In genomic region chr1:193200640-193201382, GRCm38 (mm10) we compare ENCODE assay signal across 10 mouse cellular contexts. TPM values are rescaled to one million over a fixed set of nuclear protein-coding genes. Genes with fewer than 3 reads are reported as not detected.
A peak's percentile ranks its signal among the peaks of the same experiment; 100 is the strongest.
DNase-seq lines count a peak whose midpoint lies in the region; ATAC-seq lines count a peak whose summit lies in the region.
"Had no signal": no experiment of that assay in that cellular context is flagged by ENCODE, and none has a peak within 500 bp of the region (broad histone marks: within the 10 kb centered on the region; RNA-seq: fewer than 3 reads in every experiment).

No protein-coding gene starts in this region.

- no peak overlapping the region for H3K27ac ChIP-seq in midbrain, embryonic 11.5 days (ENCODE audit: low read depth, low read length)
- H3K27ac ChIP-seq in midbrain, embryonic 10.5 days (replicated peaks), result no peak overlapping the region
- H3K27ac ChIP-seq: embryonic facial prominence, embryonic 12.5 days had no signal

- H3K36me3 ChIP-seq in midbrain, embryonic 11.5 days (ENCODE audit: control insufficient read depth, insufficient read depth, low read length), result no peaks in the 10 kb centered on the region
- no peaks in the 10 kb centered on the region for H3K36me3 ChIP-seq in midbrain, embryonic 10.5 days
- H3K36me3 ChIP-seq: embryonic facial prominence, embryonic 12.5 days had no signal

- H3K9me3 ChIP-seq in midbrain, embryonic 11.5 days (ENCODE audit: control insufficient read depth, low read length), result no peaks in the 10 kb centered on the region
- H3K9me3 ChIP-seq in midbrain, embryonic 10.5 days (replicated peaks), result no peaks in the 10 kb centered on the region
- H3K9me3 ChIP-seq: embryonic facial prominence, embryonic 12.5 days had no signal

- no peaks in the 10 kb centered on the region for H3K4me1 ChIP-seq in midbrain, embryonic 11.5 days (ENCODE audit: control insufficient read depth, insufficient read depth, low read length)
- H3K4me1 ChIP-seq in midbrain, embryonic 10.5 days, result no peaks in the 10 kb centered on the region
- H3K4me1 ChIP-seq: embryonic facial prominence, embryonic 12.5 days had no signal

- 80% methylated on average over 8 of the region's 8 CpGs for WGBS in midbrain, embryonic 11.5 days
- WGBS in midbrain, embryonic 10.5 days, result 88% methylated on average over 8 of the region's 8 CpGs

- H3K27me3 ChIP-seq in midbrain, embryonic 11.5 days (ENCODE audit: control insufficient read depth, insufficient read depth, low read length), result no peaks in the 10 kb centered on the region
- H3K27me3 ChIP-seq in midbrain, embryonic 10.5 days (ENCODE audit: low read depth, poor library complexity, severe bottlenecking), result no peaks in the 10 kb centered on the region
- H3K27me3 ChIP-seq: embryonic facial prominence, embryonic 12.5 days had no signal

- ATAC-seq in midbrain, embryonic 11.5 days (ENCODE audit: low FRiP score), result no peak
- peak; percentile 44 for ATAC-seq in inflammation-experienced regulatory T-cells, adult 6 months
- 0 out of 2 replicates have a peak, but pooled peaks have one; percentile 15 for ATAC-seq in megakaryocyte-erythroid progenitor cell, adult 5-6 weeks (replicated peaks; ENCODE audit: low FRiP score, low TSS enrichment, poor library complexity, severe bottlenecking)

- no peak overlapping the region for H3K9ac ChIP-seq in midbrain, embryonic 11.5 days (ENCODE audit: low read length)
- H3K9ac ChIP-seq: embryonic facial prominence, embryonic 12.5 days had no signal

- no peak overlapping the region for H3K4me2 ChIP-seq in midbrain, embryonic 11.5 days
- H3K4me2 ChIP-seq: embryonic facial prominence, embryonic 12.5 days had no signal

- peak; percentile 53 for DNase-seq in midbrain, embryonic 11.5 days (ENCODE audit: low spot score, missing footprints)
- no peak for DNase-seq in midbrain, embryonic 10.5 days (ENCODE audit: low spot score)
- DNase-seq in thymus, postnatal 4 days, result peak; percentile 71
- DNase-seq in embryo, embryonic 11 days, result no peak
- no peak for DNase-seq in adrenal gland, postnatal 4 days (ENCODE audit: low spot score in 2 of 2)
- no peak for DNase-seq in layer of hippocampus, postnatal 36 days
- DNase-seq: cerebellum, adult 18-20 months had no signal

- no peak overlapping the region for H3K4me3 ChIP-seq in midbrain, embryonic 11.5 days (ENCODE audit: low read depth, low read length)
- no peak overlapping the region for H3K4me3 ChIP-seq in midbrain, embryonic 10.5 days
- H3K4me3 ChIP-seq: embryonic facial prominence, embryonic 12.5 days had no signal

RNA-seq across cellular contexts. Expression of gene Traf3ip3, which starts 0.7 kb away (rescaled TPM):
- polyA plus RNA-seq in midbrain, embryonic 11.5 days (2014; fragmentation: Nextera tagmentation; extraction: Ambion mirVana), result 0.77 and 1.4 TPM in 2 replicates
- 1.2 and 1.9 TPM in 2 replicates for polyA plus RNA-seq in midbrain, embryonic 10.5 days (2016; fragmentation: Nextera tagmentation; extraction: Ambion mirVana)
- 100 to 1,000 TPM; 208 to 375 (median 335) TPM for polyA plus RNA-seq in inflammation-experienced regulatory T-cells, adult 6 months (2017; shearing (Covaris generic))
- total RNA-seq in megakaryocyte-erythroid progenitor cell, adult 5-6 weeks (2014; fragmentation: Nextera tagmentation), result 16.3 and 37.9 TPM in 2 replicates
- total RNA-seq in megakaryocyte-erythroid progenitor cell, adult 5-6 weeks (2017), result 2.8 and 12.9 TPM in 2 replicates
- total RNA-seq in adrenal gland, postnatal 4 days (2021), result 1 to 10 TPM; 3.5 to 7.7 TPM
- 1 to 10 TPM; 1.1 to 1.3 TPM for total RNA-seq in layer of hippocampus, postnatal 36 days (2021)

RNA-seq across cellular contexts. Expression of gene Lamb3, which starts 6.7 kb away (rescaled TPM):
- polyA plus RNA-seq in midbrain, embryonic 11.5 days (2014; fragmentation: Nextera tagmentation; extraction: Ambion mirVana), result 0.11 TPM in 1 of 2 replicates, not detected in the other
- polyA plus RNA-seq in midbrain, embryonic 10.5 days (2016; fragmentation: Nextera tagmentation; extraction: Ambion mirVana), result 0.09 and 0.17 TPM in 2 replicates
- 10 to 100 TPM; 16.6 to 23.0 (median 20.6) TPM for polyA plus RNA-seq in inflammation-experienced regulatory T-cells, adult 6 months (2017; shearing (Covaris generic))
- 0.42 TPM in 1 of 2 replicates, not detected in the other for total RNA-seq in megakaryocyte-erythroid progenitor cell, adult 5-6 weeks (2014; fragmentation: Nextera tagmentation)
- not detected in 2 replicates for total RNA-seq in megakaryocyte-erythroid progenitor cell, adult 5-6 weeks (2017)
- total RNA-seq in adrenal gland, postnatal 4 days (2021), result 1 to 10 TPM; 1.4 to 1.7 TPM
- total RNA-seq in layer of hippocampus, postnatal 36 days (2021), result 1 to 10 TPM in 1 of 2 experiments, under 1 TPM in 1; 0.56 to 2.8 TPM

RNA-seq across cellular contexts. Expression of gene A130010J15Rik, which starts 33.0 kb away (rescaled TPM):
- 14.9 and 17.9 TPM in 2 replicates for polyA plus RNA-seq in midbrain, embryonic 11.5 days (2014; fragmentation: Nextera tagmentation; extraction: Ambion mirVana)
- polyA plus RNA-seq in midbrain, embryonic 10.5 days (2016; fragmentation: Nextera tagmentation; extraction: Ambion mirVana), result 16.7 and 16.9 TPM in 2 replicates
- 10 to 100 TPM in 2 of 3 experiments, 1 to 10 TPM in 1; 8.2 to 16.0 (median 15.3) TPM for polyA plus RNA-seq in inflammation-experienced regulatory T-cells, adult 6 months (2017; shearing (Covaris generic))
- total RNA-seq in megakaryocyte-erythroid progenitor cell, adult 5-6 weeks (2014; fragmentation: Nextera tagmentation), result 6.6 and 6.9 TPM in 2 replicates
- total RNA-seq in megakaryocyte-erythroid progenitor cell, adult 5-6 weeks (2017), result 12.0 and 13.1 TPM in 2 replicates
- 1 to 10 TPM; 4.8 to 5.7 TPM for total RNA-seq in adrenal gland, postnatal 4 days (2021)
- total RNA-seq in layer of hippocampus, postnatal 36 days (2021), result 1 to 10 TPM; 4.4 to 5.6 TPM

RNA-seq across cellular contexts. Expression of gene Irf6, which starts 47.9 kb away (rescaled TPM):
- 1.5 and 2.8 TPM in 2 replicates for polyA plus RNA-seq in midbrain, embryonic 11.5 days (2014; fragmentation: Nextera tagmentation; extraction: Ambion mirVana)
- 2.3 and 2.6 TPM in 2 replicates for polyA plus RNA-seq in midbrain, embryonic 10.5 days (2016; fragmentation: Nextera tagmentation; extraction: Ambion mirVana)
- 1 to 10 TPM; 3.9 to 6.5 (median 5.1) TPM for polyA plus RNA-seq in inflammation-experienced regulatory T-cells, adult 6 months (2017; shearing (Covaris generic))
- 1.0 TPM in 1 of 2 replicates, not detected in the other for total RNA-seq in megakaryocyte-erythroid progenitor cell, adult 5-6 weeks (2014; fragmentation: Nextera tagmentation)
- 0.19 and 0.50 TPM in 2 replicates for total RNA-seq in megakaryocyte-erythroid progenitor cell, adult 5-6 weeks (2017)
- total RNA-seq in adrenal gland, postnatal 4 days (2021), result 1 to 10 TPM; 3.6 to 4.7 TPM
- under 1 TPM; 0.42 to 0.96 TPM for total RNA-seq in layer of hippocampus, postnatal 36 days (2021)

Comparison
In these comparisons a context has a peak if more than half of its experiments do, and no peak if none do; other contexts are left out.
1. DNase-seq: peak in midbrain, embryonic 11.5 days (single experiment) and thymus, postnatal 4 days (single experiment); none in midbrain, embryonic 10.5 days (single experiment), embryo, embryonic 11 days (single experiment), adrenal gland, postnatal 4 days (0 of 2) and layer of hippocampus, postnatal 36 days (0 of 2).